ENCODE assay signal across 8 mouse cellular contexts in the genomic region with DNA sequence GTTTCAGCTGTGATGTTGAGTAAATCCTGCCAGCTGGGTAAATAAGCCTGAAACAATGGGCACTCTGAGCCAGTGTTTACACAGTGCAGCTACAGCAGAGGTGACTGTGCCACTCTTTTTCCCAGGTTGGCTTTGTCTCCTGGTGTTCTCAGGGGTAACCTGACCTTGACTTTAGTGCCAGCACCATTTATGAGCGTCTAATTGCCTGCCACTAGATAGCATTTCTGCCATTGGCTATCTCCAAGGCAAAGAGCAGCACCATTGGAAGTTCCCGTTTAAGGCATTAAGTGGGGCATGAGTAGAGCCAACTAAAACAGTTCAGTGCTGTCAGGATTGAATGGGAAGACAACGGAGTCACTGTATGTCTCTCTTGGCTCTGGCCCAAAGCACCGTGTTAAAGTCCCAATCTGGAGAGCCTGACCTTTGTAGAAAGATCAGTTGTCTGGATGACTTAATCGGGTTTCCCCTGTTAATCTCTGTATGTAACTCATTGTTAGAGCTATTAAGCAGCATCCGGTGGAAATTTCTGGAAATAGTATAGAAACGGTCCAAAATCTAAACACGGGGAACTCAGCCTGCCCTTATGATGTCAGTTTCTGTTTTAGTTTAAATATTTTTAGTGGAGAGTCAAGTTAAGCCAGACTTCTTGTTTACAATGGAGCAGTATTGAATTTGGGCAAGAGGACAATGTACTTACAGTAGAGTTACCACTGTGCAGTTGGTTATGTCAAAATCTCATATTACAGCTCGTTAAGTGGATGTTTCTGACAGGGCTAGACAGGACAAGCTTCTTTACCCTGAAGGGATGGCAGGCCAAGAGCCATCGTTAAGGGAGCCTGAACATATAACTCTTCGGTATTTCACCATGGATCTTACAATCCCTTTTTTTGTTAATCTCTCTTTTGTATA. TPM values are rescaled to one million over a fixed set of nuclear protein-coding genes. Genes with fewer than 3 reads are reported as not detected.
DNase-seq lines count a peak whose midpoint lies in the region; ATAC-seq lines count a peak whose summit lies in the region.

No protein-coding gene starts in this region.

- H3K4me1 ChIP-seq in limb, embryonic 12.5 days (replicated peaks): peaks cover 14% of the 10 kb centered on the region
- peaks cover 13% of the 10 kb centered on the region for H3K4me1 ChIP-seq in limb, embryonic 10.5 days
- H3K4me1 ChIP-seq in forebrain, embryonic 16.5 days (replicated peaks; ENCODE audit: control insufficient read depth, insufficient read depth, low read length): no peaks in the 10 kb centered on the region

- no peak overlapping the region for H3K4me3 ChIP-seq in limb, embryonic 12.5 days (replicated peaks)
- H3K4me3 ChIP-seq in limb, embryonic 10.5 days: no peak overlapping the region
- H3K4me3 ChIP-seq in forebrain, embryonic 16.5 days (replicated peaks; ENCODE audit: low read length): no peak overlapping the region

- DNase-seq in limb, embryonic 10.5 days (ENCODE audit: low spot score): no peak
- peak; percentile 19 to 25 for DNase-seq in heart, adult 18-20 months
- DNase-seq in kidney, postnatal 4 days: peak; percentile 26 to 50
- DNase-seq in retina, embryonic 14.5 days (ENCODE audit: low spot score): peak; percentile 17
- DNase-seq in adrenal gland, postnatal 36 days: no peak
- no peak for DNase-seq in urinary bladder, postnatal 10 days (ENCODE audit: low spot score)

- ATAC-seq in limb, embryonic 12.5 days (ENCODE audit: insufficient number of reproducible peaks, insufficient read depth, low FRiP score, low TSS enrichment, low read depth): peak; percentile 52; the same call in 1 of the 2 replicates
- ATAC-seq in forebrain, embryonic 16.5 days: no peak

- no peak overlapping the region for H3K4me2 ChIP-seq in limb, embryonic 12.5 days
- no peak overlapping the region for H3K4me2 ChIP-seq in forebrain, embryonic 16.5 days (ENCODE audit: low read length)

- no peak overlapping the region for H3K9ac ChIP-seq in limb, embryonic 12.5 days (replicated peaks)
- H3K9ac ChIP-seq in forebrain, embryonic 16.5 days (replicated peaks; ENCODE audit: low read depth, low read length): no peak overlapping the region

- no peaks in the 10 kb centered on the region for H3K27me3 ChIP-seq in limb, embryonic 12.5 days
- H3K27me3 ChIP-seq in limb, embryonic 10.5 days (ENCODE audit: low read depth, poor library complexity, severe bottlenecking): no peaks in the 10 kb centered on the region
- no peaks in the 10 kb centered on the region for H3K27me3 ChIP-seq in forebrain, embryonic 16.5 days (replicated peaks; ENCODE audit: control insufficient read depth, insufficient read depth, low read length)

- H3K9me3 ChIP-seq in limb, embryonic 12.5 days: no peaks in the 10 kb centered on the region
- H3K9me3 ChIP-seq in limb, embryonic 10.5 days (replicated peaks): no peaks in the 10 kb centered on the region
- H3K9me3 ChIP-seq in forebrain, embryonic 16.5 days (ENCODE audit: control insufficient read depth, low read length): no peaks in the 10 kb centered on the region

- H3K36me3 ChIP-seq in limb, embryonic 12.5 days: no peaks in the 10 kb centered on the region
- no peaks in the 10 kb centered on the region for H3K36me3 ChIP-seq in limb, embryonic 10.5 days
- no peaks in the 10 kb centered on the region for H3K36me3 ChIP-seq in forebrain, embryonic 16.5 days (ENCODE audit: control insufficient read depth, insufficient read depth)

- H3K27ac ChIP-seq in limb, embryonic 12.5 days: peak overlapping the region; percentile 84
- no peak overlapping the region; the same call in 1 of the 2 replicates for H3K27ac ChIP-seq in limb, embryonic 10.5 days
- H3K27ac ChIP-seq in forebrain, embryonic 16.5 days (ENCODE audit: low read length): no peak overlapping the region

- WGBS in limb, embryonic 12.5 days: 57% methylated on average over 11 of the region's 11 CpGs
- 70% methylated on average over 11 of the region's 11 CpGs for WGBS in limb, embryonic 10.5 days
- WGBS in forebrain, embryonic 16.5 days: 24% methylated on average over 11 of the region's 11 CpGs

RNA-seq across cellular contexts. Expression of a gene that starts 10.1 kb away (rescaled TPM):
- polyA plus RNA-seq in limb, embryonic 12.5 days (2016; fragmentation: Nextera tagmentation; extraction: Ambion mirVana): 1.4 and 2.1 TPM in 2 replicates
- 1.1 and 1.9 TPM in 2 replicates for polyA plus RNA-seq in limb, embryonic 10.5 days (2016; fragmentation: Nextera tagmentation; extraction: Ambion mirVana)
- 1 to 10 TPM in 1 of 2 experiments, under 1 TPM in 1; 0.47 to 1.1 TPM for total RNA-seq in heart, adult 18-20 months (2021)
- under 1 TPM; 0.26 to 0.33 TPM for total RNA-seq in adrenal gland, postnatal 36 days (2021)
- 0.46 and 0.78 TPM in 2 replicates for polyA plus RNA-seq in forebrain, embryonic 16.5 days (2015; fragmentation: Nextera tagmentation; extraction: Ambion mirVana)

Comparison
In these comparisons a context has a peak if more than half of its experiments do, and no peak if none do; other contexts are left out.
1. DNase-seq: peak in heart, adult 18-20 months (2 of 2), kidney, postnatal 4 days (2 of 2) and retina, embryonic 14.5 days (single experiment); none in limb, embryonic 10.5 days (single experiment), adrenal gland, postnatal 36 days (0 of 2) and urinary bladder, postnatal 10 days (single experiment).